Mouse (Mus musculus) stomach, postnatal 0 days (tissue): Measurements from ENCODE around the gene Inpp5b. TPM values are rescaled to one million over a fixed set of nuclear protein-coding genes. Genes with fewer than 3 reads are reported as not detected.

Experiments
- ATAC-seq: fragments of 200-750 bp; cut with Nextera tagmentation; 2 replicates; pipeline ENCODE4 v1.8.0; 2017; ENCODE audit not compliant: low FRiP score, low TSS enrichment
- DNase-seq: peaks from one replicate; pipeline ENCODE4 v3.0.0-alpha.2; 2016; ENCODE audit warnings: low spot score
- H3K27ac ChIP-seq: fragments of 300-500 bp; sonication (generic); replicated peaks from 2 replicates; pipeline ENCODE4 v1.5.1; 2014; ENCODE audit warnings: mild to moderate bottlenecking, control low read depth
- H3K27me3 ChIP-seq: fragments of 300-500 bp; sonication (generic); 2 replicates; pipeline ENCODE4 v1.6.1; 2014; ENCODE audit warnings: low read length; ENCODE audit not compliant: control insufficient read depth, insufficient read depth
- H3K36me3 ChIP-seq: fragments of 300-500 bp; sonication (generic); 2 replicates; pipeline ENCODE4 v1.6.1; 2014; ENCODE audit warnings: low read length, mixed read lengths; ENCODE audit not compliant: control insufficient read depth, insufficient read depth
- H3K4me1 ChIP-seq: fragments of 300-500 bp; sonication (generic); replicated peaks from 2 replicates; pipeline ENCODE4 v1.6.1; 2014; ENCODE audit warnings: antibody characterized with exemption; ENCODE audit not compliant: control insufficient read depth, insufficient read depth
- H3K4me2 ChIP-seq: fragments of 300-500 bp; sonication (generic); replicated peaks from 2 replicates; pipeline ENCODE4 v1.6.1; 2014; ENCODE audit warnings: low read depth, mild to moderate bottlenecking, control low read depth, moderate library complexity
- H3K4me3 ChIP-seq: fragments of 300-500 bp; sonication (generic); 2 replicates; pipeline ENCODE4 v1.5.1; 2014; ENCODE audit warnings: low read depth, low read length, control low read depth
- H3K9ac ChIP-seq: fragments of 300-500 bp; sonication (generic); 2 replicates; pipeline ENCODE4 v1.6.1; 2014; ENCODE audit warnings: mild to moderate bottlenecking, low read length, control low read depth, mixed read lengths
- H3K9me3 ChIP-seq: fragments of 300-500 bp; sonication (generic); 2 replicates; pipeline ENCODE4 v1.6.1; 2016; ENCODE audit warnings: low read length; ENCODE audit not compliant: control insufficient read depth
- CTCF ChIP-seq: IDR thresholded peaks from 2 replicates; pipeline ENCODE4 v1.5.1; 2016; ENCODE audit warnings: antibody characterized with exemption, low read depth, mild to moderate bottlenecking, moderate library complexity
- EP300 ChIP-seq: optimal IDR thresholded peaks from 2 replicates; pipeline ENCODE3; 2016; ENCODE audit warnings: antibody characterized with exemption
- WGBS: fragments of 180-500 bp; shearing (Covaris S2); extraction: QIAGEN DNeasy Blood & Tissue Kit; methylation state at CpG from one replicate; pipeline ENCODE4 v1.1.7; 2014; 5-methylcytosine and 5-hydroxymethylcytosine counted together
- polyA plus RNA-seq: library from polyadenylated mRNA; unstranded; fragments of >200 nt; fragmentation: Nextera tagmentation; extraction: Ambion mirVana; gene quantifications from 2 replicates; pipeline ENCODE4 v1.2.1, GENCODE M21; 2015

Gene Inpp5b
- polyA plus RNA-seq, 1 experiment from 2014 or later = 23.5 TPM

- Histone ChIP-seq H3K4me1 (no peaks in the 10 kb centered on the region), H3K4me2 (no peak overlapping the region), H3K36me3 (no peaks in the 10 kb centered on the region), H3K27ac (no peak overlapping the region), H3K27me3 (no peaks in the 10 kb centered on the region), H3K9ac (no peak overlapping the region; the same call in 1 of the 2 replicates), H3K4me3 (no peak overlapping the region), H3K9me3 (no peaks in the 10 kb centered on the region)
- ATAC-seq (no peak), DNase-seq (no peak)
- 60% methylated on average over 1 of the region's 1 CpGs for WGBS
- TF ChIP-seq EP300 = no peak
- TF ChIP-seq CTCF = no peak
Measured at GRCm38 (mm10) chr4:124738783-124739182, 2.9 kb upstream of the Inpp5b start.

GRCm38 (mm10) chr4:124742839-124743238 is 1.2 kb downstream of the Inpp5b start:
- Histone ChIP-seq H3K4me2 (peak overlapping the region; percentile 67; the same call in 1 of the 2 replicates), H3K36me3 (peaks cover 2% of the 10 kb centered on the region; the same call in 1 of the 2 replicates), H3K4me1 (no peaks in the 10 kb centered on the region), H3K27ac (no peak overlapping the region), H3K4me3 (no peak overlapping the region), H3K27me3 (no peaks in the 10 kb centered on the region), H3K9me3 (no peaks in the 10 kb centered on the region), H3K9ac (no peak overlapping the region)
- TF ChIP-seq EP300 = no peak
- no peak for TF ChIP-seq CTCF
- DNase-seq (no peak), ATAC-seq (no peak)
- 86% methylated on average over 11 of the region's 11 CpGs for WGBS

- no peak overlapping the region for H3K9ac ChIP-seq
- ATAC-seq (no peak), DNase-seq (no peak)
- no peaks in the 10 kb centered on the region for H3K27me3 ChIP-seq
- no peaks in the 10 kb centered on the region for H3K4me1 ChIP-seq
- no peak overlapping the region for H3K4me3 ChIP-seq
- H3K4me2 ChIP-seq = no peak overlapping the region
- H3K36me3 ChIP-seq = peaks cover 2% of the 10 kb centered on the region; the same call in 1 of the 2 replicates
- TF ChIP-seq EP300 = no peak
- TF ChIP-seq CTCF = no peak
- H3K9me3 ChIP-seq = no peaks in the 10 kb centered on the region
- no peak overlapping the region for H3K27ac ChIP-seq
- WGBS = 69% methylated on average over 7 of the region's 7 CpGs
Measured at GRCm38 (mm10) chr4:124746577-124746976, 4.9 kb downstream of the Inpp5b start.

- WGBS = 57% methylated on average over 4 of the region's 4 CpGs
- TF ChIP-seq CTCF (no peak), EP300 (no peak)
- Histone ChIP-seq H3K9me3 (no peaks in the 10 kb centered on the region), H3K4me3 (no peak overlapping the region), H3K4me1 (0 out of 2 replicates have a peak, but pooled peaks cover 2% of the 10 kb centered on the region), H3K36me3 (peaks cover 2% of the 10 kb centered on the region; the same call in 1 of the 2 replicates), H3K9ac (no peak overlapping the region), H3K27ac (no peak overlapping the region), H3K27me3 (no peaks in the 10 kb centered on the region), H3K4me2 (no peak overlapping the region)
- no peak for ATAC-seq
- DNase-seq = no peak
Measured at GRCm38 (mm10) chr4:124747851-124748250, 6.2 kb downstream of the Inpp5b start.

GRCm38 (mm10) chr4:124751300-124752250 is 9.9 kb downstream of the Inpp5b start:
- DNase-seq = peak; percentile 98
- TF ChIP-seq CTCF (no peak; the same call in 1 of the 2 replicates), EP300 (no peak)
- peak overlapping the region; percentile 75 for H3K4me3 ChIP-seq

More at GRCm38 (mm10) chr4:124751300-124752250, 9.9 kb downstream of the Inpp5b start:
- Histone ChIP-seq H3K36me3 (peaks cover 2% of the 10 kb centered on the region; the same call in 1 of the 2 replicates), H3K4me1 (0 out of 2 replicates have a peak, but pooled peaks cover 2% of the 10 kb centered on the region), H3K9me3 (no peaks in the 10 kb centered on the region), H3K9ac (peak overlapping the region; percentile 76), H3K27me3 (no peaks in the 10 kb centered on the region), H3K27ac (peak overlapping the region; percentile 49; the same call in 1 of the 2 replicates), H3K4me2 (peak overlapping the region; percentile 97)
- under 1% methylated on average over 75 of the region's 75 CpGs for WGBS
- peak; percentile 99 for ATAC-seq
